8 mouse cellular contexts compared by ENCODE assay signal in the genomic region with DNA sequence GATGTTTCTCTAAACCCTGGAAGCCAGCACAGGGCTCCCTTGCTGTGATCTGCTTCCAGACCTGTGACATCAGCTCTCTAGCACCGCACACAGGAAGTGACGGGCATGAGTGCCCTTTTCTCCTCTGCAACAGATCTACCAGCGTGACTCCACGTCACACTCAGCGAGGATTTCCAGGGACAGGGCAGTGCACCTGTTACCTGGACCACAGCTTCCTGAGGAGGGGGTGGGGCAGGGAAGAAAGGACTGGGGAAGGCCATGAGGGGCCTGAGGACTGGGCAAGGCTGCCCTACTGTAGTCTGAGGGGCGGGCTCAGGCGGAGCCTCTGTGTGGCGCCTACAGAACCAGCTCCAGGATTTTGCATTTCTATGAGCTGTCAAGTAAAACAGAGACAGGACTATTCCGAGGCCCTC. TPM values are rescaled to one million over a fixed set of nuclear protein-coding genes. Genes with fewer than 3 reads are reported as not detected.
A peak's percentile ranks its signal among the peaks of the same experiment; 100 is the strongest.
DNase-seq lines count a peak whose midpoint lies in the region; ATAC-seq lines count a peak whose summit lies in the region.

No protein-coding gene starts in this region.

- peak overlapping the region; percentile 95 for H3K27ac ChIP-seq in lung, embryonic 16.5 days (ENCODE audit: low read length)
- peak overlapping the region; percentile 88 for H3K27ac ChIP-seq in stomach, embryonic 14.5 days (ENCODE audit: low read length)

- H3K4me1 ChIP-seq in lung, embryonic 16.5 days (replicated peaks; ENCODE audit: control insufficient read depth, insufficient read depth, low read length): peaks cover 41% of the 10 kb centered on the region
- H3K4me1 ChIP-seq in stomach, embryonic 14.5 days (ENCODE audit: control insufficient read depth, insufficient read depth, low read length): peaks cover 36% of the 10 kb centered on the region

- H3K4me3 ChIP-seq in lung, embryonic 16.5 days (ENCODE audit: low read length): no peak overlapping the region
- H3K4me3 ChIP-seq in stomach, embryonic 14.5 days (ENCODE audit: low read depth, low read length): no peak overlapping the region

- 12% methylated on average over 9 of the region's 9 CpGs for WGBS in lung, embryonic 16.5 days
- WGBS in stomach, embryonic 14.5 days: 16% methylated on average over 9 of the region's 9 CpGs

- H3K4me2 ChIP-seq in lung, embryonic 16.5 days (ENCODE audit: low read depth, low read length): peak overlapping the region; percentile 43
- no peak overlapping the region for H3K4me2 ChIP-seq in stomach, embryonic 14.5 days (replicated peaks; ENCODE audit: low read depth, low read length)

- peak; percentile 46 for DNase-seq in cerebellum, adult 9-10 months
- DNase-seq in cerebellum, adult 11-12 months: no peak
- DNase-seq in NIH3T3 (ENCODE audit: low read depth): peak; percentile 31
- DNase-seq in forelimb bud, embryonic 11.5 days (ENCODE audit: low read depth, low spot score): peak; percentile 17
- DNase-seq in kidney, adult 11 months: peak; percentile 73
- DNase-seq in frontal cortex, adult 2 months (ENCODE audit: extremely low spot score in 1 of 2, low spot score in 1 of 2): no peak

- no peaks in the 10 kb centered on the region for H3K27me3 ChIP-seq in lung, embryonic 16.5 days (ENCODE audit: control insufficient read depth, insufficient read depth, low read depth, low read length)
- H3K27me3 ChIP-seq in stomach, embryonic 14.5 days (ENCODE audit: control insufficient read depth, insufficient read depth, low read length): no peaks in the 10 kb centered on the region

- ATAC-seq in lung, embryonic 16.5 days (ENCODE audit: low read depth): peak; percentile 46
- peak; percentile 58 for ATAC-seq in stomach, embryonic 14.5 days (ENCODE audit: insufficient number of reproducible peaks, insufficient read depth, low FRiP score, low read depth)

- peaks cover 31% of the 10 kb centered on the region for H3K36me3 ChIP-seq in lung, embryonic 16.5 days (ENCODE audit: control insufficient read depth, insufficient read depth, low read length)
- peaks cover 50% of the 10 kb centered on the region for H3K36me3 ChIP-seq in stomach, embryonic 14.5 days (ENCODE audit: control insufficient read depth, insufficient read depth, low read length)

- H3K9ac ChIP-seq in lung, embryonic 16.5 days (ENCODE audit: low read length): peak overlapping the region; percentile 45
- no peak overlapping the region for H3K9ac ChIP-seq in stomach, embryonic 14.5 days (replicated peaks; ENCODE audit: low read depth, low read length)

- no peaks in the 10 kb centered on the region for H3K9me3 ChIP-seq in lung, embryonic 16.5 days (ENCODE audit: control insufficient read depth, low read length)
- H3K9me3 ChIP-seq in stomach, embryonic 14.5 days (ENCODE audit: control insufficient read depth, low read depth, low read length): no peaks in the 10 kb centered on the region

RNA-seq across cellular contexts. Expression of a gene that starts 6.1 kb away (rescaled TPM):
- polyA plus RNA-seq in lung, embryonic 16.5 days (2015; fragmentation: Nextera tagmentation; extraction: Ambion mirVana): 208 and 265 TPM in 2 replicates
- 287 and 333 TPM in 2 replicates for polyA plus RNA-seq in stomach, embryonic 14.5 days (2014; fragmentation: Nextera tagmentation; extraction: Ambion mirVana)
- 548 and 552 TPM in 2 replicates for polyA plus RNA-seq in frontal cortex, adult 2 months (2012; rRNA removed)

RNA-seq across cellular contexts. Expression of a gene that starts 19.1 kb away (rescaled TPM):
- polyA plus RNA-seq in lung, embryonic 16.5 days (2015; fragmentation: Nextera tagmentation; extraction: Ambion mirVana): 21.7 and 24.0 TPM in 2 replicates
- polyA plus RNA-seq in stomach, embryonic 14.5 days (2014; fragmentation: Nextera tagmentation; extraction: Ambion mirVana): 8.4 and 11.5 TPM in 2 replicates
- polyA plus RNA-seq in frontal cortex, adult 2 months (2012; rRNA removed): 11.0 and 14.7 TPM in 2 replicates

RNA-seq across cellular contexts. Expression of a gene that starts 24.1 kb away (rescaled TPM):
- polyA plus RNA-seq in lung, embryonic 16.5 days (2015; fragmentation: Nextera tagmentation; extraction: Ambion mirVana): 2.3 and 3.5 TPM in 2 replicates
- 0.13 and 0.41 TPM in 2 replicates for polyA plus RNA-seq in stomach, embryonic 14.5 days (2014; fragmentation: Nextera tagmentation; extraction: Ambion mirVana)
- 0.97 and 1.1 TPM in 2 replicates for polyA plus RNA-seq in frontal cortex, adult 2 months (2012; rRNA removed)

Comparison
In these comparisons a context has a peak if more than half of its experiments do, and no peak if none do; other contexts are left out.
1. DNase-seq: peak in cerebellum, adult 9-10 months (single experiment), NIH3T3 (single experiment), forelimb bud, embryonic 11.5 days (single experiment) and kidney, adult 11 months (single experiment); none in cerebellum, adult 11-12 months (single experiment) and frontal cortex, adult 2 months (0 of 2).